Mouse (Mus musculus): ENCODE measurements around the gene Ptprn2. TPM values are rescaled to one million over a fixed set of nuclear protein-coding genes. Genes with fewer than 3 reads are reported as not detected.

The Ptprn2 gene
- total and polyA plus RNA-seq, 3 experiments: 0.17 TPM; not detected in 2

DNA sequence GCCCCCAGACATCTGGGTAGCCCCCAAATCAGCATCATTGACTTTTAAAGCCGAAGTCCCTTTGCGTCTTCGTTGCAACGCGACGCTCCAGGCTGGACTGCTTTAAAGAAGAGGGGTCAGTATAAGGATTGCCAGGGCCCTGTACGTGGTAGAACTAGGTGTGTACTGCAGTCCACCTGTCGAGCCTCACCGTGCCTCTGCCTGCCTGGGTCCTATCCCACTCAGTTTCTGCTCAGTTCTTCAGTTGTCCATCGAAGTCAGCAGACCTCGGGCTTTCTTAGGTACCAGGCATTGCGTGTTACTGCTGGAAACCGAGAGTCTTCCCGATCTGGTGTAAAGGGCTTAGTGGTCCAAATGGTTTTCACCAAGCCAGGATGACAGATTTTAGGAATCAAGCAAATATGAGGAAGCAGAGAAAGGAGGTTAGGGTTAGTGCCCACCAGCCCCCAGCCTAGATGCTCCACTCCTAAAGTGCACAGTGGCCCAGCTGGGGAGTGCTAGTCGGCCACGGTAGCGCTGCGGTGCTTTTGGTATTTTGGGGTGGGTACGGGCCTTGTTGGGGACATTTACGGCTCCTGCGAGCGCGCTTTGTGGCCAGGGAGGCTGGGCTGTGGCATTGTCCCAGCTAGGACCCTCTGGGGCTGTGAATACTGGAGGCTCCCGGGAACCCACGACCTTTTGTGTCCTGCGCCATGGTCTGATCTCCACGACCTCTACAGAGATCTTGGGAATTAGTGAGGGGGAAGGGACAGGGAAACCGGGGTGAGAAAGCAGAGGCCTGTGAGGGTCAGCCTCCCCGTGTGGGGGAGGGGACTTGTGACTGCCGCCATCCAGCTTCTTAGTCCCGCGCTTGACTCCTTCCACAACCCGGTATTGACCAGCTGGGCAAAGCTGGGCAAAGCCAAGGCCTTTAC is 670.0 kb downstream of the Ptprn2 start:
- H3K9me3 ChIP-seq (replicated peaks; ENCODE audit: low read length): no peaks in the 10 kb centered on the region

DNA sequence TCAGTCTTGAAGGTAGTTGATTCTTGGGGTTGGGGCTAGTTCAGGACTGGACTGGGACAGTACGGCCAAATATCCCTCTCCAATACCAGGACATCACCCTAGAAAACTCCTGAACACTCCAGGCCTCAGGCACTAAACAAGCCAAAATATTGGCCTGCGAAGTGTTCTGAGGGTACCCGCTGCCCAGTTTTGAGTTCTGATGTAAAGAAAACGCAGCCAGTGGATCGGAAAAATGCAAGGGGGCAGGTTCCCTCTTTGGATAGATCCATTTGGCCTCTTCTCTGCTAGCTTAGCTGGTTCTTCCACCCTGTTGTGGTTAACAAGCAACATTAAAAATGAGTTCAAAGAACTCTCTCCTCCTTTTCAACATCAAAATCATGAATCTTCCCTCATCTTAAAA is 670.7 kb downstream of the Ptprn2 start:
- Histone ChIP-seq H3K4me2 (ENCODE audit: insufficient read depth, low read depth, poor library complexity, severe bottlenecking) (no peak overlapping the region), H3K27me3 (replicated peaks) (peaks cover 35% of the 10 kb centered on the region), H3K4me3 (replicated peaks in 1 of 3; ENCODE audit: low read depth in 2 of 3, low read length in 2 of 3, poor library complexity in 1 of 3) (no peak overlapping the region), H3K79me2 (replicated peaks; ENCODE audit: control insufficient read depth, extremely low read depth, insufficient read depth, poor library complexity, severe bottlenecking) (no peaks in the 10 kb centered on the region), H3K4me1 (ENCODE audit: control insufficient read depth in 1 of 2, insufficient read depth in 2 of 2) (peaks cover 4 to 15% of the 10 kb centered on the region in 2 experiments; a peak in 3 of 4 replicates), H3K9me3 (replicated peaks; ENCODE audit: low read length) (no peaks in the 10 kb centered on the region), H3K27ac (ENCODE audit: insufficient read depth, low read depth) (no peak overlapping the region), H3K9ac (ENCODE audit: insufficient read depth, low read depth) (no peak overlapping the region), H3K36me3 (replicated peaks in 1 of 2; ENCODE audit: control insufficient read depth in 1 of 2, insufficient read depth in 1 of 2, low read length in 1 of 2) (no peaks in the 10 kb centered on the region)
- no peak for DNase-seq (ENCODE audit: extremely low read depth)
- dilution Hi-C loops (cut with MboI; ENCODE audit: extremely low pct_ligation_motif_present, extremely low pct_unique_long_range_greater_than_20kb, low sequenced_read_pairs) (no loop called here), in situ Hi-C loops (cut with MboI; ENCODE audit: low pct_ligation_motif_present, low pct_unique_long_range_greater_than_20kb, low sequenced_read_pairs) (no loop called here)
- TF ChIP-seq MAZ (IDR thresholded peaks at IDR 0.05; ENCODE audit: low read depth, low read length) (no peak), GABPA (IDR thresholded peaks at IDR 0.05; ENCODE audit: insufficient replicate concordance, low read depth, low read length) (no peak), RCOR1 (conservative IDR thresholded peaks at IDR 0.05; ENCODE audit: low read depth, low read length) (no peak), E2F4 (IDR thresholded peaks at IDR 0.05; ENCODE audit: insufficient replicate concordance, low read depth, low read length) (no peak), TBP (conservative IDR thresholded peaks at IDR 0.05; ENCODE audit: low read depth, low read length) (no peak)

More for the DNA sequence above, 670.0 kb downstream of the Ptprn2 start:
- peaks cover 4 to 15% of the 10 kb centered on the region in 2 experiments; a peak in 3 of 4 replicates for H3K4me1 ChIP-seq (ENCODE audit: control insufficient read depth in 1 of 2, insufficient read depth in 2 of 2)
- dilution Hi-C loops (cut with MboI; ENCODE audit: extremely low pct_ligation_motif_present, extremely low pct_unique_long_range_greater_than_20kb, low sequenced_read_pairs) (no loop called here), in situ Hi-C loops (cut with MboI; ENCODE audit: low pct_ligation_motif_present, low pct_unique_long_range_greater_than_20kb, low sequenced_read_pairs) (no loop called here)
- peaks cover 39% of the 10 kb centered on the region for H3K27me3 ChIP-seq (replicated peaks)
- H3K4me2 ChIP-seq (ENCODE audit: insufficient read depth, low read depth, poor library complexity, severe bottlenecking): no peak overlapping the region
- TF ChIP-seq CTCF (conservative IDR thresholded peaks at IDR 0.05 in 1 of 2, IDR thresholded peaks at IDR 0.05 in 1 of 2; ENCODE audit: low read depth in 2 of 2, low read length in 2 of 2): no peak
- TF ChIP-seq RCOR1 (conservative IDR thresholded peaks at IDR 0.05; ENCODE audit: low read depth, low read length): no peak
- no peaks in the 10 kb centered on the region for H3K79me2 ChIP-seq (replicated peaks; ENCODE audit: control insufficient read depth, extremely low read depth, insufficient read depth, poor library complexity, severe bottlenecking)
- no peak overlapping the region for H3K4me3 ChIP-seq (replicated peaks in 1 of 3; ENCODE audit: low read depth in 2 of 3, low read length in 2 of 3, poor library complexity in 1 of 3)
- H3K36me3 ChIP-seq (replicated peaks in 1 of 2; ENCODE audit: control insufficient read depth in 1 of 2, insufficient read depth in 1 of 2, low read length in 1 of 2): no peaks in the 10 kb centered on the region
- no peak overlapping the region for H3K27ac ChIP-seq (ENCODE audit: insufficient read depth, low read depth)
- no peak overlapping the region for H3K9ac ChIP-seq (ENCODE audit: insufficient read depth, low read depth)
- DNase-seq (ENCODE audit: extremely low read depth): no peak

DNA sequence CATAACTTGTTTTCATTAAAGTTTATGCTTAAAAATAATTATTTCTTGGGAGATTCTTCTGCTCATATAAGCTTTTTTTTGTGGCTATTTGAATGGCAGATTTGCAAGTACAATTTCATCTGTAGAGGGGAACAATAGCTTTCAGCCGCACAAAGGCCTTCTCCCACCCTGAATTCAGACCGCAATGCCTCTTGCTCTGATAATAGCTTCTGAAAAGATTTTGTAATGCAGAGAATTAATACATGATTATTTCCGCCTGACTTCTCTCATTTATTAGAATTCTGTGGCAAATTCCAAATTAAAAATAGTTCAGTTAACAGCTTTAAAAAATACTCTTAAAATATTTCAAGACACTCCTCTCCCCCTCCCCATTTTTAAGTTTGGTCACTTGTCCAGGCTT is 671.3 kb downstream of the Ptprn2 start:
- no peaks in the 10 kb centered on the region for H3K36me3 ChIP-seq (replicated peaks in 1 of 2; ENCODE audit: control insufficient read depth in 1 of 2, insufficient read depth in 1 of 2, low read length in 1 of 2)
- TF ChIP-seq MYC (IDR thresholded peaks at IDR 0.05; ENCODE audit: low read depth, low read length): no peak
- no peak for TF ChIP-seq SIN3A (IDR thresholded peaks at IDR 0.05; ENCODE audit: low read length)
- no peak for TF ChIP-seq CHD1 (IDR thresholded peaks at IDR 0.05; ENCODE audit: low read depth, low read length)
- TF ChIP-seq ELF1 (IDR thresholded peaks at IDR 0.05; ENCODE audit: low read depth, low read length): no peak
- no peak for TF ChIP-seq JUN (IDR thresholded peaks at IDR 0.05; ENCODE audit: insufficient read depth, low read depth, low read length)
- TF ChIP-seq TCF12 (IDR thresholded peaks at IDR 0.05; ENCODE audit: low read depth, low read length): no peak
- TF ChIP-seq UBTF (IDR thresholded peaks at IDR 0.05; ENCODE audit: low read depth, low read length): no peak
- TF ChIP-seq E2F4 (IDR thresholded peaks at IDR 0.05; ENCODE audit: insufficient replicate concordance, low read depth, low read length): no peak
- no peak for TF ChIP-seq POLR2A (IDR thresholded peaks at IDR 0.05; ENCODE audit: low read depth, low read length)
- TF ChIP-seq MXI1 (IDR thresholded peaks at IDR 0.05; ENCODE audit: low read depth, low read length): no peak
- H3K9ac ChIP-seq (ENCODE audit: insufficient read depth, low read depth): no peak overlapping the region
- H3K4me1 ChIP-seq (ENCODE audit: control insufficient read depth in 1 of 2, insufficient read depth in 2 of 2): peaks cover 4 to 15% of the 10 kb centered on the region in 2 experiments; a peak in 3 of 4 replicates
- no peak overlapping the region for H3K4me2 ChIP-seq (ENCODE audit: insufficient read depth, low read depth, poor library complexity, severe bottlenecking)
- dilution Hi-C loops (cut with MboI; ENCODE audit: extremely low pct_ligation_motif_present, extremely low pct_unique_long_range_greater_than_20kb, low sequenced_read_pairs) (no loop called here), in situ Hi-C loops (cut with MboI; ENCODE audit: low pct_ligation_motif_present, low pct_unique_long_range_greater_than_20kb, low sequenced_read_pairs) (no loop called here)
- no peak overlapping the region for H3K27ac ChIP-seq (ENCODE audit: insufficient read depth, low read depth)
- peaks cover 31% of the 10 kb centered on the region for H3K27me3 ChIP-seq (replicated peaks)
- no peak overlapping the region for H3K4me3 ChIP-seq (replicated peaks in 1 of 3; ENCODE audit: low read depth in 2 of 3, low read length in 2 of 3, poor library complexity in 1 of 3)
- H3K79me2 ChIP-seq (replicated peaks; ENCODE audit: control insufficient read depth, extremely low read depth, insufficient read depth, poor library complexity, severe bottlenecking): no peaks in the 10 kb centered on the region
- DNase-seq (ENCODE audit: extremely low read depth): no peak
- no peaks in the 10 kb centered on the region for H3K9me3 ChIP-seq (replicated peaks; ENCODE audit: low read length)
